Comparison of ENCODE assay signal across 9 mouse cellular contexts in the genomic region with DNA sequence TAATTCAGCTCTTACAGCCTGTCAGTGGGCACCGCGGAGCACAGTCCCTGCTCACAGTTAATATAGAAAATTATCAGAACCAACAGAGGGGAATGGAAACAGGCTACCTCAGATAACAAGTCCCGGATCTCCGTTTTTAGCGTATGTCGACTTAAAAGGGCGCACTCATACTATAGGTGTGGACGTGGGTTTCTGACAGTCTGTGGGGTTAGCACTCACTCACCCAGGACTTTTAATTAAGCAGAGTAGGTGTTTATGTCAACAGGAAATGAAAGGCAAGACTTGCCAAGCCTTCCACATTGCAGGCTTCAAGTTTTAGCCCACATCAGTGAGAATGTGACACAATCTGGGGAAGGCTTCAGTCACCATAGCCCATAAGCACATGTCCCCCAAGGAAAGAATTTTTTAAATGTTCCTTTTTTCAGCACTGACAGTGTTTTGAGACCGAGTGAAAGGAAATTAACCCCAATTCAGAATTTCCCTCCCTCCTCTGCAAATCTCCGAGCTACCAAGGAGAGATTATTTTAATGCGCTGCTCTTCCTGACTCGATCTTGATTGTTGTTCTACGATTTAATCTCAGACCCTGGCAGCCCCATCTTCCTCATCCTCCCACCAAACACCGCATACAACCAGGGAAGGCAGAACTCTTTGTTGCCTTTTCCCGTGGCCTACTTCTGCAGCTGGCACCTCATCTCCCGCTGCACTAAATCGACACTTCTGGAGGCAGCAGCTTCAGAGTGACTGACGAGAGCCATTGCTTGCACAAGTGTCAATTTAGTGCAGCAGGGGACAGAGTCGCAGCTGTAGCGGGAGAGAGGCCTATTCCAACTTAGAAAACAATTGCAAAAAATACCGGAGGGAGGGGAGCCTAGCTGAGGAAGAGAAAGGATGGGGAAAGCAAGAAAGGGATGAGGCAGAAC.
DNase-seq lines count a peak whose midpoint lies in the region; ATAC-seq lines count a peak whose summit lies in the region.
"Had no signal": no experiment of that assay in that cellular context is flagged by ENCODE, and none has a peak within 500 bp of the region (broad histone marks: within the 10 kb centered on the region; RNA-seq: fewer than 3 reads in every experiment).

No protein-coding gene starts in this region.

- no peak overlapping the region; the same call in 1 of the 2 replicates for H3K27ac ChIP-seq in heart, embryonic 12.5 days (ENCODE audit: poor library complexity, severe bottlenecking)
- peak overlapping the region; percentile 24 for H3K27ac ChIP-seq in hindbrain, embryonic 13.5 days
- peak overlapping the region; percentile 44 for H3K27ac ChIP-seq in midbrain, embryonic 16.5 days (ENCODE audit: low read length)

- H3K9ac ChIP-seq in heart, embryonic 12.5 days, result no peak overlapping the region
- H3K9ac ChIP-seq in hindbrain, embryonic 13.5 days, result 0 out of 2 replicates have a peak overlapping the region, but pooled peaks have one; percentile 30
- peak overlapping the region; percentile 22; the same call in 1 of the 2 replicates for H3K9ac ChIP-seq in midbrain, embryonic 16.5 days (ENCODE audit: low read depth, low read length)

- H3K36me3 ChIP-seq in heart, embryonic 12.5 days, result no peaks in the 10 kb centered on the region
- H3K36me3 ChIP-seq in hindbrain, embryonic 13.5 days, result no peaks in the 10 kb centered on the region
- H3K36me3 ChIP-seq in midbrain, embryonic 16.5 days (ENCODE audit: control insufficient read depth, insufficient read depth, low read length), result no peaks in the 10 kb centered on the region

- intact Hi-C loops in heart, postnatal 25 days (cut with DNase I), result no loop called here

- 24% methylated on average over 21 of the region's 21 CpGs for WGBS in heart, embryonic 12.5 days
- WGBS in hindbrain, embryonic 13.5 days, result 52% methylated on average over 21 of the region's 21 CpGs
- WGBS in midbrain, embryonic 16.5 days, result 41% methylated on average over 21 of the region's 21 CpGs

- H3K9me3 ChIP-seq in heart, embryonic 12.5 days (replicated peaks), result no peaks in the 10 kb centered on the region
- no peaks in the 10 kb centered on the region for H3K9me3 ChIP-seq in hindbrain, embryonic 13.5 days
- H3K9me3 ChIP-seq in midbrain, embryonic 16.5 days (replicated peaks; ENCODE audit: control insufficient read depth, low read length, poor library complexity, severe bottlenecking), result no peaks in the 10 kb centered on the region

- peak overlapping the region; percentile 30 for H3K4me3 ChIP-seq in heart, embryonic 12.5 days
- no peak overlapping the region for H3K4me3 ChIP-seq in hindbrain, embryonic 13.5 days
- H3K4me3 ChIP-seq in midbrain, embryonic 16.5 days (ENCODE audit: low read depth, low read length), result no peak overlapping the region

- H3K4me1 ChIP-seq in heart, embryonic 12.5 days (replicated peaks), result peaks cover 8% of the 10 kb centered on the region
- peaks cover 10% of the 10 kb centered on the region for H3K4me1 ChIP-seq in hindbrain, embryonic 13.5 days (replicated peaks)
- peaks cover 12% of the 10 kb centered on the region for H3K4me1 ChIP-seq in midbrain, embryonic 16.5 days (ENCODE audit: control insufficient read depth, insufficient read depth, low read length)

- ATAC-seq in heart, embryonic 12.5 days (ENCODE audit: insufficient number of reproducible peaks, low FRiP score), result peak; percentile 9; the same call in 1 of the 2 replicates
- ATAC-seq in hindbrain, embryonic 13.5 days (ENCODE audit: low FRiP score), result peak; percentile 46; the same call in 1 of the 2 replicates
- peak; percentile 76 for ATAC-seq in midbrain, embryonic 16.5 days
- ATAC-seq in cerebellum, adult (ENCODE audit: insufficient number of reproducible peaks, low FRiP score, low TSS enrichment), result no peak

- peak overlapping the region; percentile 64 for H3K4me2 ChIP-seq in heart, embryonic 12.5 days
- H3K4me2 ChIP-seq in hindbrain, embryonic 13.5 days, result peak overlapping the region; percentile 20; the same call in 1 of the 2 replicates
- H3K4me2 ChIP-seq in midbrain, embryonic 16.5 days (ENCODE audit: low read length), result peak overlapping the region; percentile 39

- no peak for DNase-seq in heart, postnatal 25 days (ENCODE audit: low spot score)
- peak; percentile 22 for DNase-seq in embryo, embryonic 11 days
- no peak for DNase-seq in ovary, postnatal 10 days (ENCODE audit: low spot score)
- no peak for DNase-seq in lung, adult 18-20 months
- DNase-seq: kidney, adult 2 months had no signal

- H3K27me3 ChIP-seq in heart, embryonic 12.5 days (replicated peaks), result no peaks in the 10 kb centered on the region
- no peaks in the 10 kb centered on the region for H3K27me3 ChIP-seq in hindbrain, embryonic 13.5 days
- H3K27me3 ChIP-seq in midbrain, embryonic 16.5 days (ENCODE audit: control insufficient read depth, insufficient read depth, low read depth, low read length), result no peaks in the 10 kb centered on the region
